Mouse (Mus musculus): Measurements from ENCODE around the gene Pcbp4.

Gene Pcbp4

DNA sequence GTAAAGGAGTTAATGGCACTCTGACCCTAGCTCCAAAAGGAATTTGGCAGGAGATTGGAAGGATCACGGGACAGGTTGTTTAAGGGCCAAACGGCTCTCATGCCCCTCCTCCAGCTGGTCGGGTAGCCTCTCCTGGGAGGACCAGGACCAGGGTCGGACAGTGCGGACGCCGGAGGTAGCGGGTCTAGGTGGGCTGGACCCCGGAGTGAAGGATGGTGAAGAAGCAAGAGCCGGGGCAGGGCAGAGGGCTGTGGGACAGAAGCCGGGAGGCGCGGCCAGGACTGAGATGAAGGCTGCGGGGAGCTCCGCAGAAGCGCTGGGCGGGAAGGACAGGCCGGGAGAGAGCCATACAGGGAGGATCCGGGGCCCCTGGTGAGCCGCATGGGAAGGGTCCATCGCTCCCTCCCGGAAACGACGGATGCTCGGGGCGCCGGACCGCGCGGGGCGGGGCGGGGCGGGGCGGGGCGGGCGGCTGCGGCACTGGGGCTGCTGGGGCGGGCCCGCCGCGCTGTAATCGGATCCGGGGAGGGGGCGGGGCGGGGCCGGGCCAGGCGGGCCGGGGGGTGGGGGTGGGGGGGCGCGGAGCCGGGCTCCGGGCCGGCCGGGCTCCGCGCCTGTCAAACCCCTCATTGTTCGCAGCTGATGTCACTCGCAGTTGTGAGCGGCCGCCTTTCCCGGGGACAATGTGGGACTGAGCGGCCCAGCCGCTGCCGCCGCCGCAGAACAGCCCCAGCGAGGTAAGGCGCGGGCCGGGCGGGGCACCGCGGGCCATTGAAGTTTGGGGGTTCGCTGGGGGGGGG lies at the start of gene Pcbp4:
Gene Pcbp4 (plus strand): TSS at position 21 of the 800 bp plus-strand sequence.
- peak; percentile 85 for DNase-seq

DNA sequence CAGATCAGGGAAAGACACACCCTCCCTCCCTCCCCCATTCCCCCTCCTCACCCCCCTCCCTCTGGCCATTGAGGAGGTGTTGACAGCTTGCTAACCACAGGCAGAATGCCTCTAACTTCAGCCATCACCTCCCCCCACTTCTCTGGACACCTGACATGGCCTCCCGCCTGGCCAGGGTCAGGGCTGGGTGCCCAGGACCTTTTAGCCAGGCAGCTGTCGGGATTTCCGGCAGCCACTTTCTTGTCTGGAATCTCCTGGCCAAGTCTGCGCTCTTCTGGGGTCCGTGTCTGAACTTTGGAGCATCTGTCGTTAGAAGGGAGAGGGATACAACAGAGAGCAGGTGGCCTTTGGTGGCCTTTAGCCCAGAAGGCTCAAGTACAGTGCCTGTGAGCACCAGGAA lies 47.8 kb upstream of the Pcbp4 start:
- no peak for DNase-seq

- no peak for DNase-seq
Measured at GRCm38 (mm10) chr9:106406443-106407078, 46.5 kb upstream of the Pcbp4 start.

GRCm38 (mm10) chr9:106409096-106409495 lies 44.0 kb upstream of the Pcbp4 start:
- DNase-seq, result no peak

GRCm38 (mm10) chr9:106410086-106410650 lies 42.9 kb upstream of the Pcbp4 start:
- DNase-seq, result no peak

DNA sequence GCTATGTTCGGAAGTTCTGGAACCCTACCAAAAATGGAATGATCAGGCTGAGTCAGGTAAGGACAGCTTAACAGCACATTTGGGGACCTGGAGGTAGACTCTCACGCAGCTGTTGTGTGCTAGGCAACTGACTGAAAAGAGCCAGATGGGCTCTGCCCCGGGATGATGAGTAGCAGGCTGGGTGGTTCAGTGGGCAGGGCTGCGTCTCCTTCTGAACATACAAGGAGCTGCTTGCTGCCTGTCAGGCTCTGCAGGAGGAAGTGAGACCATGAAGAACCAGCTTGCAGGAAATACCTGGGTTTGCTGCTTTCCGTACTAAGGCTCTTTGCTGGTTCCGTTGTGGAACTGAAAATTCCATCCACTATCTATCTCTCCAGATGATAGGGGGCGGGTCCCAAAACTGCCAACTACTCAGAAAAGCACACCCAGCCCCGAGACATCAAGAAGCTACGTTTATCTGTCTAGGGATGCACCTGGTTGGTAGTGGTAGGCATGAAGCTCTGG lies 41.9 kb upstream of the Pcbp4 start:
- DNase-seq, result no peak

DNA sequence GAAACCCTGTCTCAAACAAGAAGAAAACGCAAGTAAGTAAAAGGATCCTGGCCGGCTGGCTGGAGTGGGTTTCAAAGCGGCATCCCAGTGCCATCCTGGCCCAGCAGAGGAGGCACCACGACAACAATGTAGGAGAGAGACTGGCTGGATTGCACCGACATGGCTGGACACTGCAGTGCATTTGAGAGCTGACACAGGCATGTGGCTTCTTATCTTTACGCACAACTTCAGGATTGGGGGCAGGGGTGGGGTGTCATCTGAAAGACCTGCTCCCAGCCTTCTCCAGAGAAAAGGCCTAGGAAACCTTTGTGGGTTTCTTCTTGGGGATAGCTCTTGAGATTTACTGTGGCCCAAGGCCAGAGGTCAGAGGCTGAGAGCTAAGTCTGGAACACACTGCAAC lies 41.4 kb upstream of the Pcbp4 start:
- DNase-seq, result no peak

DNA sequence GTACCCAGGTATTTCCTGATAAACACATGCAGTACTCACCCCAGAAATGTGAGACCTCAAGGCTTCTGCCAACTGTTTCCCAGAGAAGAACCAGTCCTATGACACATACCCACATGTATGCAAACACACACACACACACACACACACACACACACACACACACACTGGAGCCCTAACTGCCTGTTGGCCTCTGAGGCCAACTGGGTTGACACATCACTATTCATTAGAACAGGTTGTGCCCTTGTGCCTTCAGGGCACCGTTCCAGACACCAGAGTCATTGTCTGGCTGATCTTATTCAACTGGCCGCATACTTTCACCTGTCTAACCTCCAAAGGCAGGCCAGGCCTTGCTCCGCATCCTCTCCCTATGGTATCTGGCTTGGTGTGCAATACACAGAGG lies 40.9 kb upstream of the Pcbp4 start:
- no peak for DNase-seq

DNA sequence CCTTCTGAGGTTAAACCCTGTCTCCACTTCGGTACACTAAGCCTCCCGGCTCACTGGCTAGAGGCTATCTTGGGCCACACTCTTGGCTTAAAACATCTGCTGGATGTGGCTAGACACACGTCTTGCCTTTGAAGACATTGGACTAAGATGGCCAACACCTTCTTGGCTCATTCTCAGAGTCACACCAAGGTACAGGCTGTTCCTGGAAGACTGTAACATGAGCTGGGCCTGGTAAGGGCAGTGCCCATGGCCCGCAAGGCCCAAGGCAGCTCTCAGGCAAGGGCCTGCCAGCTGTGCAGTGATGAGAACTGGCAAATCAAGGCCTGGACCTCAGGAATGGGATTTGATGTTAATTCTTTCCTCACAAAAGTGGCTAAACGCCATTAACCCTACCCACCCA lies 39.5 kb upstream of the Pcbp4 start:
- DNase-seq, result no peak

- no peak for DNase-seq
Measured at GRCm38 (mm10) chr9:106416826-106417225, 36.3 kb upstream of the Pcbp4 start.

GRCm38 (mm10) chr9:106417841-106418625 lies 35.1 kb upstream of the Pcbp4 start:
- DNase-seq, result peak; percentile 78

GRCm38 (mm10) chr9:106420608-106421007 lies 32.5 kb upstream of the Pcbp4 start:
- no peak for DNase-seq

DNA sequence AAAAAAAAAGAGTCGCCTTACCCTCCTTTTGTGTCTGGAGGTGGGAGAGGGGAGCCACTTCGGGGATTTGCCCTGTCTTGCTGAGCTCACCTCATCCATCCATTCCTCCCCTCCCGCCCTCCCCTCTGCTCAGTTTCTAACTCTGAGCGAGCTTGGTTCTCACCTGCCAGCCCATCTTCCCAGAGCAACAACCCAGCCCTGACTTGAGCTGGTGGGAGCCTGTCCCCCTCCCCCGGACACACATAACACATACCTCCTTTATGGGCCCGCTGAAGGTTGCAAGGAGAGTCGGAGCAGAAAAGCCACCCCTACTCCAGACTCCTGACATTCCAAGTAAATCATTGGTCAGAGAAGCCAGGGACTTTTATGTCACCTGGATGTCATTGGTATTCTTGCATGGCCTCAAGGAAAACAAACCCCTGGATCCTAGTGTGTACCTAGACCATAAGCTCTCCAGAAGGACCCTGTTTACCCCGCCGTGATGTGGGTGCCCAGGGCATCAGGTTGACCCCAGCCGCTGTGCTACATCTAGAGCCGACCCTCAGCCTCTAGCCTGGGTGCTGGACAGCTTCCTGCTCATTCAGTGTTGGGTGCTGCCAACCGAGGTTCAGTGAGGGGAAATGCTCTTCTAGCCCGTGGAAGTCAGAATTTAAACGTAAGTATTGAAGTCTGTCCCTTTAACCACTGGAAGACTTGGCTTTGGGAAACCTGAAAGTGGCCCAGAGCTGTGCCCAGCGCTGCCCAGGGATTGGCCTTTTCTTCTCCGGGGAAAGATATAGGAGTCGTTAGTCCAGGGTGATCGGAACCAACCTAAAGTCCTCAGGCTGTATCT lies 31.8 kb upstream of the Pcbp4 start:
- no peak for DNase-seq

- DNase-seq, result peak; percentile 79
Measured at GRCm38 (mm10) chr9:106421865-106422160, 31.3 kb upstream of the Pcbp4 start.

DNA sequence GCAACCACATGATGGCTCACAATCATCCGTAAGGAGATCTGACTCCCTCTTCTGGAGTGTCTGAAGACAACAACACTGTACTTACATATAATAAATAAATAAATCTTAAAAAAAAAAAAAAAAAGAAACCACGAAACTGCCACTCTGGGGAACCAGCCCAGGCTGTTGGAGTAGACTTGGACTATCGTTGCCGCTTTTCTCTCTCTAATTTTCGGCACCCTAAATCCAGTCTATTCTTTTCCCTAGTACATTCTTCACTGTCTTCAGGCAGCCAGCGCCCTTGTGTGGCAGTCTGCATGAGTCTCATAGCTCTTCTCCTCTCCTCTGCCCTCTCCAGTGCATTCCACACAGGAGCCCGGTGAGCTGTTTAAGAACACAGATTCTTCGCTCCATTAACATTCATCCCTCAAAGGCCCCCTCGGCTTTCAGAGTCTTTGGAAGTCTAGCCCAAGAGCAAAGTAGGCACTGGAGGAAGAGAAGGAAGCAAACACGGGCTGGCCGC lies 24.3 kb upstream of the Pcbp4 start:
- no peak for DNase-seq

- peak; percentile 93 for DNase-seq
Measured at GRCm38 (mm10) chr9:106429221-106430014, 23.7 kb upstream of the Pcbp4 start, which contains the start of gene Rpl29. Gene Rpl29 (plus strand): TSS chr9:106429454.

DNA sequence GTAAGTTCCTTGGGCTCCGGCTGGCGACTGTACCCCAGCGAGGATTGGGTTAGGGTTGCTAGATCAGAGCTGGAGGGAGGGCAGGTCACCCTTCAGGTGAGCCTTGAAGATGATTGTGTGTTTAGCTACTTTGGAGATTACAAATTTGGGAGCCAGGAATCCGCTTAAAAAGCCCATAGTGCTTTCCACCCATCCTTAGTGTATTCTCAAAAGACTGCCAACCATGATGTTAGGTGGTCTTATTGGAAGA lies 23.2 kb upstream of the Pcbp4 start:
- no peak for DNase-seq

DNA sequence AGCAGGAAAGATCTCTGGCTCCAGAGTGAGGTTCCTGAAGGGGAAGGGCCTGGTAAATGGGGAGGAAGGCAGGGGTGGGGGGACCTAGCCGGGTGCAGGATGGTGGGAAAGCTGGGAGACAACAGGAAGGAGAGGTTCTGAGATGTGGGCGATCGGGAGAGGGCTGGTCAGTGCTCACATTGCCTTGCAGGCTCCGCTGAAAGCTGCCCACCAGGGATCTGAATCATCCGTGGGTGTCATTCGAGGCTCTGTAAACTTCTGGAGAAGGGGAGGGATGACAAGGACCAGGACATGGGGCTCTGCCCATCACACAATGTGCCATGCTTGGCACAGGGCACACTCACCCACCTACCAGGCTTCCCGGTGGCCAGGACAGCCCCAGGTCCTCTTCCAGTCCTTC lies 19.7 kb upstream of the Pcbp4 start:
- no peak for DNase-seq

GRCm38 (mm10) chr9:106436566-106436965 lies 16.5 kb upstream of the Pcbp4 start:
- DNase-seq, result no peak

- DNase-seq, result no peak
Measured at GRCm38 (mm10) chr9:106442680-106443079, 10.4 kb upstream of the Pcbp4 start.

- DNase-seq, result peak; percentile 47
Measured at GRCm38 (mm10) chr9:106444836-106445235, 8.3 kb upstream of the Pcbp4 start.

- DNase-seq, result peak; percentile 98
Measured at GRCm38 (mm10) chr9:106447348-106447747, 5.7 kb upstream of the Pcbp4 start, which contains the start of the genes Abhd14b and Abhd14a. Gene Abhd14b (plus strand): TSS chr9:106447459. Gene Abhd14a (minus strand): TSS chr9:106447678.

Measured in cerebellum, adult 11-12 months (tissue).